Mouse (Mus musculus): Measurements from ENCODE around the gene Cdcp2. TPM values are rescaled to one million over a fixed set of nuclear protein-coding genes. Genes with fewer than 3 reads are reported as not detected.

Gene Cdcp2
- total RNA-seq, 2 experiments from 2014 or later: 0.12 TPM; not detected in 1

GRCm38 (mm10) chr4:107130534-107130933 lies 33.8 kb downstream of the Cdcp2 start:
- DNase-seq: no peak

GRCm38 (mm10) chr4:107134891-107135290 lies 38.2 kb downstream of the Cdcp2 start:
- no peak for DNase-seq

GRCm38 (mm10) chr4:107135663-107136062 lies 39.0 kb downstream of the Cdcp2 start:
- DNase-seq: no peak

GRCm38 (mm10) chr4:107136531-107136930 lies 39.8 kb downstream of the Cdcp2 start:
- DNase-seq: no peak

GRCm38 (mm10) chr4:107138948-107139835 lies 42.5 kb downstream of the Cdcp2 start:
- no peak for DNase-seq

GRCm38 (mm10) chr4:107139836-107140631 lies 43.3 kb downstream of the Cdcp2 start:
- DNase-seq: no peak

- no peak for DNase-seq
Measured at GRCm38 (mm10) chr4:107143511-107143910, 46.8 kb downstream of the Cdcp2 start.

GRCm38 (mm10) chr4:107150991-107151390 lies 54.3 kb downstream of the Cdcp2 start:
- no peak for DNase-seq

- no peak for DNase-seq
Measured at GRCm38 (mm10) chr4:107152571-107152970, 55.9 kb downstream of the Cdcp2 start.

- DNase-seq: peak; percentile 10
Measured at GRCm38 (mm10) chr4:107156983-107157401, 60.3 kb downstream of the Cdcp2 start.

- peak; percentile 10 for DNase-seq
Measured at GRCm38 (mm10) chr4:107159166-107159773, 62.6 kb downstream of the Cdcp2 start.

GRCm38 (mm10) chr4:107160181-107160580 lies 63.5 kb downstream of the Cdcp2 start:
- peak; percentile 46 for DNase-seq

Other genes starting within 250 kb of the Cdcp2 start
- 10 to 100 TPM; 50.8 to 69.0 TPM for gene Ssbp3, start 186.2 kb upstream of the Cdcp2 start, total RNA-seq (2021)
- gene Mrpl37, start 30.0 kb upstream of the Cdcp2 start, total RNA-seq (2021): 100 to 1,000 TPM in 1 of 2 experiments, 10 to 100 TPM in 1; 99.3 to 119 TPM
- gene Cyb5rl, start 29.9 kb upstream of the Cdcp2 start, total RNA-seq (2021): 10 to 100 TPM; 14.8 to 20.1 TPM
- gene Tmem59, start 81.5 kb downstream of the Cdcp2 start, total RNA-seq (2021): 100 to 1,000 TPM; 288 to 289 TPM
- 10 to 100 TPM; 22.4 to 22.8 TPM for gene Tceanc2, start 82.2 kb downstream of the Cdcp2 start, total RNA-seq (2021)
- gene Ldlrad1, start 112.3 kb downstream of the Cdcp2 start, total RNA-seq (2021): under 1 TPM in 1 of 2 experiments, not detected in 1; 0.27 TPM
- 10 to 100 TPM; 29.3 to 29.5 TPM for gene Lrrc42, start 156.6 kb downstream of the Cdcp2 start, total RNA-seq (2021)
- gene Hspb11, start 156.7 kb downstream of the Cdcp2 start, total RNA-seq (2021): 10 to 100 TPM; 21.9 to 28.5 TPM
- 10 to 100 TPM in 1 of 2 experiments, 1 to 10 TPM in 1; 9.1 to 12.2 TPM for gene Dio1, start 210.3 kb downstream of the Cdcp2 start, total RNA-seq (2021)
- 10 to 100 TPM; 49.3 to 52.6 TPM for gene Yipf1, start 217.5 kb downstream of the Cdcp2 start, total RNA-seq (2021)

Data from adrenal gland, postnatal 10 days (tissue).